Mouse (Mus musculus) spleen, embryonic (tissue): ENCODE results near the gene Clk3.

ENCODE experiments used
- CTCF ChIA-PET: fragments of 350-600 bp; sonication (Branson Sonifier 250); formaldehyde crosslinking; loops from one replicate; lab custom pipeline; 2022; lab: Charles Lee

The Clk3 gene

GRCm38 (mm10) chr9:57773754-57774153, 8.1 kb upstream of the Clk3 start:
- CTCF ChIA-PET = interaction anchor here (0.5 to 0.7 kb wide), 2 partner anchors 28 to 214 kb away, joined by 3 to 4 read pairs; no protein-coding TSS in a partner anchor

- CTCF ChIA-PET = no interaction called here
Observed at GRCm38 (mm10) chr9:57770836-57771235, 5.2 kb upstream of the Clk3 start.

- CTCF ChIA-PET = interaction anchor here (0.6 kb wide), 1 partner anchor 228 kb away, joined by 5 read pairs; no protein-coding TSS in a partner anchor
Observed at GRCm38 (mm10) chr9:57770214-57770613, 4.6 kb upstream of the Clk3 start.

- CTCF ChIA-PET = interaction anchor here (0.6 kb wide), 1 partner anchor 229 kb away, joined by 5 read pairs; no protein-coding TSS in a partner anchor
Observed at GRCm38 (mm10) chr9:57769539-57770069, 3.9 kb upstream of the Clk3 start.

GRCm38 (mm10) chr9:57767231-57767630, 1.6 kb upstream of the Clk3 start:
- CTCF ChIA-PET = interaction anchor here (1.1 kb wide), 1 partner anchor 108 kb away, joined by 3 read pairs; no protein-coding TSS in a partner anchor

- CTCF ChIA-PET = interaction anchor here (0.7 to 1.1 kb wide), 2 partner anchors 62 to 107 kb away, joined by 3 to 4 read pairs; no protein-coding TSS in a partner anchor
Observed at GRCm38 (mm10) chr9:57766431-57766830, 771 bp upstream of the Clk3 start.

- CTCF ChIA-PET = no interaction called here
Observed at GRCm38 (mm10) chr9:57764974-57765363, 691 bp downstream of the Clk3 start.

- CTCF ChIA-PET = no interaction called here
Observed at GRCm38 (mm10) chr9:57764147-57764973, 1.3 kb downstream of the Clk3 start.

- CTCF ChIA-PET = interaction anchor here (0.5 to 0.6 kb wide), 2 partner anchors 134 to 773 kb away, joined by 3 to 12 read pairs; no protein-coding TSS in a partner anchor
Observed at GRCm38 (mm10) chr9:57762563-57762991, 3.1 kb downstream of the Clk3 start.

GRCm38 (mm10) chr9:57761563-57762551, 3.8 kb downstream of the Clk3 start:
- CTCF ChIA-PET = interaction anchor here (0.6 kb wide), 2 partner anchors 234 to 774 kb away, joined by 5 to 12 read pairs; no protein-coding TSS in a partner anchor

- CTCF ChIA-PET = interaction anchor here (0.5 to 0.6 kb wide), 2 partner anchors 242 to 244 kb away, joined by 3 to 10 read pairs; no protein-coding TSS in a partner anchor
Observed at GRCm38 (mm10) chr9:57760416-57761146, 5.1 kb downstream of the Clk3 start.

- CTCF ChIA-PET = no interaction called here
Observed at GRCm38 (mm10) chr9:57759289-57759688, 6.4 kb downstream of the Clk3 start.

- CTCF ChIA-PET = no interaction called here
Observed at GRCm38 (mm10) chr9:57758528-57758927, 7.1 kb downstream of the Clk3 start.

GRCm38 (mm10) chr9:57757578-57757977, 8.1 kb downstream of the Clk3 start:
- CTCF ChIA-PET = no interaction called here

- CTCF ChIA-PET = no interaction called here
Observed at GRCm38 (mm10) chr9:57750901-57751300, 14.8 kb downstream of the Clk3 start.

GRCm38 (mm10) chr9:57748831-57749230, 16.8 kb downstream of the Clk3 start:
- CTCF ChIA-PET = interaction anchor here (0.7 kb wide), 1 partner anchor 1985 kb away, joined by 5 read pairs; no protein-coding TSS in a partner anchor

GRCm38 (mm10) chr9:57748137-57748536, 17.5 kb downstream of the Clk3 start:
- CTCF ChIA-PET = no interaction called here

- CTCF ChIA-PET = interaction anchor here (0.6 to 0.7 kb wide), 3 partner anchors 66 to 150 kb away, joined by 4 to 10 read pairs (median 6); no protein-coding TSS in a partner anchor
Observed at GRCm38 (mm10) chr9:57747067-57747466, 18.6 kb downstream of the Clk3 start.

- CTCF ChIA-PET = interaction anchor here (0.6 to 1.5 kb wide), 9 partner anchors 10 to 223 kb away, joined by 3 to 12 read pairs (median 4); partner anchors contain the start of gene Cox5a
Observed at GRCm38 (mm10) chr9:57744462-57745091, 21.1 kb downstream of the Clk3 start.

- CTCF ChIA-PET = no interaction called here
Observed at GRCm38 (mm10) chr9:57739863-57740262, 25.8 kb downstream of the Clk3 start.
